Mouse (Mus musculus): ENCODE results near the gene Ttc34.

Gene Ttc34

DNA sequence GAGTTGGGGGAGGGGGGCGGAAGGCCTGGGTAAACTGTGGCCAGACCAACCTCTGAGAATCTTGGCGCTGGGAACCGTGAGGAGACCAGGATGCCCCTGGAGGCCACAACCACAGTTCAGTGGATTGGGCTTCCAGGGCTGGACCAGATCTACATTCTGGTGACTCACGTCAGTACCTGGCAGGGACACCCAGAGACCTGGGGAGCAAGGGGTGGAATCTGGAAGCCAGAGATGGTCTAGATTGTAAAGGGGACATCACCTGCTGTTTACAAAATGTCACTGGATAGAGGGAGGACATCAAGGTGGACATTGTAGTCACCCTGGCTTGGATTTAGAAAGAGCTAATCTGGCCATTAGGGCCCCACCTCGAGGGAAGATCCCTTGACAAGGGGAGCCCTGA lies 58.3 kb downstream of the Ttc34 start:
- in situ Hi-C loops (cut with MboI, MseI): no loop called here

DNA sequence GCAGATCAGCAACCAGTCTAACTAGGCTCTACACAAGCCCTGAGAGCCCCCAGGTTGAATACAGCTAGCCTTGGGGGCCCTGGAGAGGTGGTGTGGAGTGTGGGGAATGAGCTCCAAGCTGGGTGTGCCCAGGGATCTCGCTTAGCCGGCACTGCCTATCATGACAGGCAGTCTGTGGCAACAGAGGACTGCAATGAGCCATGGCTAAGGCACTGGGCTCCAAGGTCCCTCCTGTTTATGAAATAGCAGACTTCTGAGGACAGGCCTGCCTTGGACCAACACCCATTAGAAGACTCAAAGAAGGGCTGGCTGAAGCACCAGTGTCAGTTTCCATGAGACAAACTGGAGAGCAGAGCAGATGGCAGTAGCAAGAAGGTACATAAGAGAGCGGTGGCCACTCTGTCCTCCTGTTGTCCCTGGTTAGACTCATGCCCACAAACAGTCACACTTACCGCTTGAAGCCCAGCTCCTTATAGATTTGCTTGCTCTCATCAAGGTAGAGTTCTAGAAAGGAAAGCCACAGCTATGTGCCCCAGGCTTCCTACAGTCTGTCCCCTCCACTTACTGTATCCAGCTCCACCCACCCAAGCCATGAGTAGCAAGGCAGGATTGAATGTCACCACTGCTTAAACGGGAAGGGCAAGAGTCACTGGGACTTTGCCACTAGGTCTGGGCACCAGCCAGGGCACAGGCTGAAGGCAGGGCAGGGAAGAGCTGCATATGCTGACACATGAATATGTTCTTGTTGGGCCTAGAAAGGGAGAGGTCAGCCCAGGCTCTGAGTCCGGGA lies 60.6 kb downstream of the Ttc34 start:
- in situ Hi-C loops (cut with MboI, MseI): no loop called here

DNA sequence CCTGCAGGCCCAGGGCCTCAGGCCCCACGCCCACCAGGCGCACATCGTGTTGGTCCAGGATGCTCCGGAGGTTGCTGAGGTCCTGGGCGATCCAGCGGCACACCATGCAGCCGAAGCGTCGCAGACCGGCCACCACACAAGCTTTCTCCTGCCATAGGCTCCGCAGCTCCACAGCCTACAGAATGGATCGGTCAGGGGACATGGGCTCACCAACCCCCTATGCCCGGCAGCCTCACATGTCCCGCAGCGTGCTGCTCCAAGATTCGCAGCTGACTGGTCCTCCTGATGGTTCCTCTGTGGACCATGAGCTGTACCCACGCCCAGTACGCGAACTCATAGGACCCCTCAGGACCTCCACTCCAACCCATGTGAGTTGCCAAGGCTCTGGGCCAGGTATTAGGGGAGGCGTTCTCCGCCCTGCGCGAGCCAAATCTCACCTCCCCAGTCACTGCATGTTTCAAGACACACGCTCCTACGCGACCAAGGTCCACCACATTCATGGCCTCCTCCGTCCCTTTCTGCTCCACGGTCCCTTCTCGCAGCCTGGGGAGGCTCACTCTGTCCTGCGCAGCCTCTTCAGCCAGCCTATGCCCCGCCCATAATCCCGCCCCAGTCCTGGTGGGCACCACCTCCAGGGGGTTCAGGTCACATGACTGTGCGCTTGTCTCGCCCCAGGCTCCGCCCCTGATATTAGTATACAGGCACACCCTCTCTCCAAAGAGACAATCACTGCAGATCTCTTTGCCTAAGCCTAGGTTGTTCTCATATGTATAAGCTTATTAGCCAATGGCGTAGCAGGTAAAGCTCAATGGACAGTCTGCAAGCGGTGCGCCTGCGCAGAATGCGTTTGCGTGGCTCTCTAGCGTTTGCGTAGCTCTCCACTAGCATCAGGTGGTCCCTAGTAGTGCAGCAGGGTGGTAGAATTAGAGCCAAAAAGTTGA lies 61.5 kb downstream of the Ttc34 start, which contains the start of gene Fam213b:
TSS of gene Fam213b (minus strand) at position 630 of the 941 bp plus-strand sequence.
- in situ Hi-C loops (cut with MboI, MseI): no loop called here

DNA sequence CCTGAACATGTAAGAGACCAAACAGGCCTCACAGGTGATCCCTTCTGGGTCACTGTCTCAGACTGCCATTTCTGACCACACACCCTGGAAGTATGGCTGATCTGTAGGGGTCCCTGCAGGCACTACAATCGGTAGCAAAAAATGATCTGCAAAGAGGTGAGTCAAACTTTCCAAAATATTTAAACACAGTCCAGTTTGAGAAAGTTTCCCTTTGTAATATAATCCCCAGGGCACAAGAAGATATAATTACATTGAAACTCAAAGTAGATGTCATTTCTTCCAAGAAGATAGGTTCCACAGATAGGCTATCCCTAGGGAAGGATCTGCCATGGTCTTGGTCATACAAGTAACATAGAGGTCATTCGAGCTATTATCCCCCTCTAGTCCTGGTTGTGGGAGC lies 65.1 kb downstream of the Ttc34 start:
- in situ Hi-C loops (cut with MboI, MseI): no loop called here

DNA sequence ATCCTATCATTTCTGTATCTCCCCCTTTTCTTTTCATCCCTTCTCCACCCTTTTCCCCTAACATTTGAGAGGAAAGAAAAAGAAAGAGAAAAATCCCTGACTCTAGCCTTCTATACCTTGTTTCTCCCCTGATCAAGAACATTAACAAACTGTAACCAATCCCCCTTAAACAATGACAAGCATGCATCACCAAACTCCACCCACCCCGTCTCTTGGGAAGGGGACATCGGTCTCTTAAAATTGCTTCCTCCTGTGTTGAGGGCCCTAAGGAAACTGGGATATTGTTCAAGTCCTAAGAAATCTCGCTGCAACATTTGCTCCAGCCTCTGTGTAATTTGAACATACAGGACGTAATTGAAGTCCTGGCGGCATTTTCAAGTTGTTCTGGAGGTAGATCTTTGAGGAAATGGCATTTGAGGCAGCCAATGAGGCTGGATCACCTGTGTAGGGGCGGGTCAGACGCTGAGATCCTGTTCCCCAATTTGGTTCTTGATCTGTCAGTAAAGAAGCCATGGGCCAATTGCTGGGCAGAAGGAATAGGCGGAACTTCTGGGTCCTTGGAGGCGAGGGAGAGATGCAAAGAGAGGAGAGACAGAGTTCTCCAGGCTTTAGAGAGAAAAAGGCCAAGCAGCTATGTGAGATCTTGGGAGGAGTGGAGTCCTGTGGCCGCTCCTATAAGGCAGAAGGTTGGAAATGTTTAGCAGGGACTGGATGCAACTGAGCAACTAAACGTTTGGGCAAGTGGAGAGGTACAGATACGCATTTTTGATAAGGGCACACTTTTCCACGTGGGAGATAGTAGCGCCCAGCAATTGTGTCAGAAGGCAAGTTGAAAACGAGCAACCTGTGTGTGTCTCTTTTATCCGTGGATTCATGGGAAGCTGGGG lies 67.2 kb downstream of the Ttc34 start:
- in situ Hi-C loops (cut with MboI, MseI): no loop called here

DNA sequence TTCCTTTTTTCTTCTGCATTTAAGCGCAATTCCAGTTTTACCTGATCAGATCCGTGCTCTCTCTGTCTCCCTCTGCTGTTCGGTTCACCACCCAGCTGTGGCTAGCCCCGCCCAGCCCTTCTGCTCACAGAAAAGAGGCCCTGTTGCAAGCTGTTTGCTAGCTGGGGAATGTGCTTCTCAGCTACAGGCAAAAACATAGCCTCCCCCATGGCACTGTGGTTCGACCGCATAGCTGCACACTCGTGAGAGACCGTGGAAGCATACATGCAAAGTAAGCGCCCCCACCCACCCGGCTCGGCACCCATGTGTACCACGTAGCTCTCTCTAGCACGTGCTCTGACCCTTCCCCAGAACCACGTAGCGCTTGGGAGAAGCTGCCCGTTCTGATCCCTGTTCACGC lies 70.6 kb downstream of the Ttc34 start:
- in situ Hi-C loops (cut with MboI, MseI): no loop called here

DNA sequence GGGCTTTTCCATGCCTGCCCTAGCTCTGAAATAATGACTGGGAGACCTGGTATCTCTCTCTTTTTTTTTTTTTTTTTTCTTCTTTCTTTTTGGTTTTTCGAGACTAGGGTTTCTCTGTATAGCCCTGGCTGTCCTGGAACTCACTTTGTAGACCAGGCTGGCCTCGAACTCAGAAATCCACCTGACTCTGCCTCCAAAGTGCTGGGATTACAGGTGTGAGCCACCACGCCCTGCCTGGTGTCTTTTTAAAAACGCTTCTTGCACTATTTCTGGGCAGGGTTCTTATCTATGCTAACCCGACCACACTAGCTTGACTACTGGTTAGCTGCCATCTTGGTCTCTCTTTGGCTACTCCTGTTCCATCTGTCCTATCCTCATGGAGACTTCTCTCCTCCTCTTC lies 71.2 kb downstream of the Ttc34 start:
- in situ Hi-C loops (cut with MboI, MseI): no loop called here

DNA sequence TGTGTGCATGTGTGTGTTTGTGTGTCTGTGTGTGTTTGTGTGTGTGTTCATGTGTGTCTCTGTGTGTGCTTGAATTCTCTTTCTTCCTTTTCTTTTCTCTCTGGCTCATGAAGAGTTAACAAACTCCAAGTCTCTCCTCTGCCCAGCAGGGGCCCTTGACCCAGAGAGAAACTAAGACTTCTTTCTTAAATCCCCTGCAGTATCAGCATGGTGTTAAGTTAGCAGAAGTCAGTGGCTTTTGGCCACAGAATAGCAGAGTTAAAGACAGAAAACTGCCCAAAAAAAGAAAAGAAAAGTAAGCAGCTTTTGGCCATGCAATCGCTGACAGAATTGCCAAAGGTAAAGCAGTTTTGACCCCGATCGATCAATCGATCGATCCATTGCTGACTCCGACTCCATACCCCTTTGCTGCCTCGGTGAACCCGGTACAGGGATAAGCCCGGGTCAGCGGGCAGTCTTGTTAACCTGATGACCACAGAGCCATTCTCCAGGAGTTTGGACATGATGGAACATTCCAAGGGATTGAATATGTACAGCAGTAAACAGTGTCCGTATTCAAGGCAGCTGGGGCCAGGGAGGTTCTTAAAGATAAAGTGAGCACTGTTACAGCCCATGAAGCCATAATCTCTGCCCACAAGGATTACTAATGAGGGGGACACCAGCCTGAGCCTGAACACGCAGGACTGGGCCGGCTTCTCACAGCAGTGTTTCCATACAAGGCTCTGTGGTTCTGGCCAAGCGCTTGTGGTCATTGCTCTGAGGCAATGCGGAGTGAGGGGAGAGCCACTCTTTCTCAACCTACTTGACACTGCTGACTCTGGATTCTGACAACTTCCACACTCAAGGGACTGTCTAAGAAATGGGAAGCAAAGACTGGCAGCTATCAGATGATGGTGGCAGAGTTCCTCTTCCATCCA lies 73.6 kb downstream of the Ttc34 start:
- in situ Hi-C loops (cut with MboI, MseI): no loop called here

DNA sequence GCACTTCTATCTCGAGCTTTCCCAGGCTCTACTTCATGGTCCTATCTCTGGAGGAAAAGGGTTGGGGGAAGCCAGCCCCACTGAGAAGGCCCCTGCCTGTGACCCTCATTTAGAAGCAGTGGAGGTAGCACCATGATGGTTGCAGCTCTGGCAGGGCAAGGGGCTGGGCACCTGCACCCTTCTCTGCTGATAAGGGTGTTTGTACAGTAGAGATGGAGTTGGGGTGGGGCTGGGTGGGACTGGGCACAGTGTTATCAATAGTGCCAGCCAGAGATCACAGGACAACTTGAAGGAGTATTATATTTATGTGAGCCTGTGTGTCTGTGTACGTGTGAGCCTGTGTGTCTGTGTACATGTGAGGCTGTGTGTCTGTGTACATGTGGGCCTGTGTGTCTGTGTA lies 74.4 kb downstream of the Ttc34 start:
- in situ Hi-C loops (cut with MboI, MseI): no loop called here

DNA sequence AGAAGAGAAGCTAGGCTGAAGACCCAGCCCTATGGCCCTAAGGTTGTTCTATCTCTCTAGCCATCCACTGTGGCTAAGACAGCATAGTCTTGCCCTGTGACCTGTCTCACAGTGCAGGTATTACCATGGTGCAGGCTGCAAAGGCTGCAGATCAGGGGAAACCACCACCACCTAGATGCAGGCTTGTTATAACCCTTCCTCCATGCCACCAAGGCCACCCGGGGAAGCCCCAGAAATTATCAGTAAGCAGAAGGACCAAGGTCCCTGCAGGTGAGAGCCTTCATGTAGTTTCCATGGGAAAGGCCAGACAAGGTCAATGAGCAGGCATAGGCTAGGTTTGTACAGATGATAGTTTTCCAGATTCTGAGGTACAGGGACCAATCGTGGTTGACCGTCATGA lies 76.6 kb downstream of the Ttc34 start:
- in situ Hi-C loops (cut with MboI, MseI): no loop called here

DNA sequence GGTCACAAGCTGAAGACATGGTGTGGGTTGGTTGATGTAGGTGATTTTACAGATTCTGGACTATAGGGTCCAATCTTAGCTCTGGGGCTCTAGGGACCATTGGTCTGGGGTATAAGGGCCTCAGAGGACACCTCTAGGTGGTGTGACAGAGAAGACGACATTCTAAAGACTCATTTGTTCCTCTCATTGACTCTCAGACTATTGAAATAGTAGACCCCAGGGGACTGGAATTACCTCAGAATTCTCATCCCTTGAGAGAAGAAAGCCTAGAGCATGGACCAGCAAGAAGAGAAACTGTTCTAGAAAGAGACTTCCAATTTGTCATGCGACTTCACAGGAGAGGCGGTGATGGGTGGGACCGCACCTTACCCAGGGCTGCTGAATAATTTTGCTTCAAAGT lies 77.0 kb downstream of the Ttc34 start:
- in situ Hi-C loops (cut with MboI, MseI): no loop called here

DNA sequence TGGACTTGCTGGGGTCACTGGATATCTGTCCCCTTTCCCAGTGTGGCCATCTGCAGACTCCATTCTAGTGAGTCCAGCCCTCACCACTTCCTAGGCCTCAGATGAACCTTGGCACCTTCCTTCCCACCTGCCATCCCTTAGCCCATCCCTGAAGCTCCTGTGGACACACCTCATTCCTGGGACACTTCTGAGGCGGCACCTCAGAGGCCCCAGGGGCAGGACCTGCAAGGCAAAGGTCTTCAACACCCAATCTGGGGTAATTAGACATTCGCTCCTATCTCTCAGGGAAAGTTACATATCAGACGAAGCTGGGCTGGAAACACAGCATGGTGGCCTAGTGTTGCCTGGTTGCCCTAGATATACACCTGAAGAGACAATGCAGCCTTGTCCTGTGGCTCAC lies 77.4 kb downstream of the Ttc34 start:
- in situ Hi-C loops (cut with MboI, MseI): no loop called here

DNA sequence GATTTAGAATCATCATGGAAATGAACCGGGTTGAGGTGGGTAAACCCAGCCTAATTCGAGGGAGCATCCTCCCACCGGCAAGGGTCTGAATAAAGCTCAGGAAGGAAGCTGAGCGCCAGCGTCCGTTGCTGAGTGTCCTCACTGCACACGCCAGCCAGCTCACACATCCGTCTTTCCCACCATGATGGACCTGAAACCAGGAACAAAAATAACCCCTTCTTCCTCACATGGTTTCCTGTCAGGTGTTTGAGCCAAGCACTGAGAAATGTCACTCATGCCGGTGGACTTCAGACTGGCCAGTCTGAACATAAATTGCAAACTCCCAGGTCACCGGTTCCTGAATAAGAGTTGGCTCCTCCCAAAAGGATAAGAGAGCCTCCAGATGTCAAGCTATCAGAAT lies 78.0 kb downstream of the Ttc34 start:
- in situ Hi-C loops (cut with MboI, MseI): no loop called here

DNA sequence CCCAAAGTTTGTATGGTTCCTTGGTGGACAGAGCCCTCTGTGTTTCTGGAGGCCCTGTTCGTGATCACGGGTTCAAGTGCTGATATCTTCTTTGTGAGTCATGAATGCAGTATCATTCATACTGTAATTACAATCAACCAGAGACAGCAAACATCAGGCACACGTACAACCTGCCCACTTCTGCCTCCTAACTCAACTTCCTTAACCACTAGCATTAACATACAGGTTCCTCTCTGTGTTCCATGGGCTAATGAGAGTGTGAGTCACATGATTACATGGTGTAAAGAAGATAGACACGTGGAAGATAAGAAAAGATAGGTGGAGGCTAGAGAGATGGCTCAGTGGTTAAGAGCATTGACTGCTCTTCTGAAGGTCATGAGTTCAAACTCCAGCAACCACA lies 79.4 kb downstream of the Ttc34 start:
- in situ Hi-C loops (cut with MboI, MseI): no loop called here
